Mouse (Mus musculus): Measurements from ENCODE around the gene Creb5. TPM values are rescaled to one million over a fixed set of nuclear protein-coding genes. Genes with fewer than 3 reads are reported as not detected.

Gene Creb5
- polyA plus RNA-seq, 1 experiment from 2014 or later, result 2.8 TPM

DNA sequence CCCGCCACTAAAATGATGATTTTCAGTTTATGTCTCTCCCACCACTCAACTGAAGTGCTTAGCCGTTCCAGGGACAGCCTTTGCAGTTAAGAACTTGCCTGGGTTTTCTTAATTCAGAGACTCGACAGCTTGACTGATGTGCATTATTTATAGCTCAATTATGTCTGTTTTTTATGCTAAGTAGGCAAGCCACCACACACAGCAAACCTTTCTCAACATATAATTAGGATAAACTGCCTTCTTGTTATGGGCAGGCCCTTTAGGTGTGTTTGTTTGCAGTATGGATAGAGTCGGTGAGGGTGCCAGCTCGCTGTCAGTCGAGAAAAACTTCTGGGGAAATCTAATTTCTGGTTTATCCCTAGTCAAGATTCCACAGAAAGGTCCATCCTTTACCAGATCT is 409.4 kb downstream of the Creb5 start:
- no peaks in the 10 kb centered on the region for H3K9me3 ChIP-seq (ENCODE audit: control insufficient read depth)
- 70% methylated on average over 6 of the region's 6 CpGs for WGBS
- no peak for TF ChIP-seq CTCF (IDR thresholded peaks at IDR 0.05; ENCODE audit: low read depth)
- no peak for ATAC-seq
- no peak overlapping the region for H3K9ac ChIP-seq (ENCODE audit: low read depth, low read length)
- no peak overlapping the region for H3K4me3 ChIP-seq (ENCODE audit: low read depth, low read length)
- no peaks in the 10 kb centered on the region for H3K27me3 ChIP-seq (replicated peaks; ENCODE audit: control insufficient read depth, insufficient read depth, low read length)
- H3K4me1 ChIP-seq (replicated peaks; ENCODE audit: control insufficient read depth, insufficient read depth, low read length), result no peaks in the 10 kb centered on the region
- H3K27ac ChIP-seq (ENCODE audit: low read depth, low read length), result no peak overlapping the region
- no peak overlapping the region for H3K4me2 ChIP-seq (replicated peaks; ENCODE audit: low read depth)
- no peaks in the 10 kb centered on the region for H3K36me3 ChIP-seq (ENCODE audit: control insufficient read depth, insufficient read depth)

DNA sequence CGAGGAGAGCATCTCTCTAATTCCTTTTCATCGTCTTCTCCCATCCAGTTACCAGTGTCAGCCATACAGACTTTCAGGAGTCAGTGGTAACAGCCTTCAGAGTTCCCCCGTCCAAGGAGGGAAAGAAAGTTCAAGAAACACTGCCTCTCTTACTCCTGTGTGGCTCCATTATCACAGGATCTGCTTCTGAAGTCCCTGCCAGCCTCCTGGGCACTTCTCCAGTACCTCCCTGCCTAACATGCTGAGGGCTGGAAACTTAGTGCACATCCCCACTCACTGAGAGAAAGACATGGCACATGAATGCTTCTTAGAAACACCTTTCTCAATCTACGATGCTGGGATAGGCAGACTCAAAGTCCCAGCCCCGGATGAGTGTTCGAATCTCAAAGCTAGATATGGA is 409.9 kb downstream of the Creb5 start:
- no peak for ATAC-seq
- no peaks in the 10 kb centered on the region for H3K27me3 ChIP-seq (replicated peaks; ENCODE audit: control insufficient read depth, insufficient read depth, low read length)
- no peak for TF ChIP-seq CTCF (IDR thresholded peaks at IDR 0.05; ENCODE audit: low read depth)

DNA sequence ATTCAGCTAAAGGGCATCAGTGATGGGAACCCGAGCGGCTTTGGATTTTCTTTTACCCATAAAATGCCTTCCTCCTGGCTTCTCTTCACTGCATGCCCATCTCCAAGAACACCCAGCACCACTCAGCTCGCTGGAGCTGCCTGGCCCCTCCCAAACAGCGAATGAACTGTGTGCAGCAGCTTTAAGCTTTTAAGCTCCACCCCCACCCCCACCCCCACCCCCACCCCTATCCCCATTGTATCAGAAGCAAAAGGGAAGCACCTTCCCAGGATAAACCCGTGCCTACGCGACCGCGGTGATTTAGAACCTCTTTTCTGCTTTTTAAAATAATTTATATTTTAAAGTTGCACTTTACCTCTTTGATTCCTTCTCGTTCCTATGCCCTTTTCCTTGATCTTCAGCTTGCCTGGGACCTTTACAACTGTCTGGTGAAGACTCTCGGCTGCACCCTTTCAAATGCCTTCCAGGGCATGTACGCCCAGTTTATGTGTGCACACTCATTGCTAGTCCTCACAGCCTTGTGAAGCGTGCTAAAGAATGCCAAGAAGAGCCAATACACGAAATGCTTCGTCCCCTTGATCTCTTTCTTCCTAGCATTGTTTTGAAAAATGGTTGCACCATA is 411.2 kb downstream of the Creb5 start:
- no peak for TF ChIP-seq CTCF (IDR thresholded peaks at IDR 0.05; ENCODE audit: low read depth)
- 19% methylated on average over 15 of the region's 15 CpGs for WGBS
- Histone ChIP-seq H3K9ac (ENCODE audit: low read depth, low read length) (no peak overlapping the region), H3K9me3 (ENCODE audit: control insufficient read depth) (no peaks in the 10 kb centered on the region), H3K27ac (ENCODE audit: low read depth, low read length) (no peak overlapping the region), H3K27me3 (replicated peaks; ENCODE audit: control insufficient read depth, insufficient read depth, low read length) (no peaks in the 10 kb centered on the region), H3K36me3 (ENCODE audit: control insufficient read depth, insufficient read depth) (no peaks in the 10 kb centered on the region), H3K4me3 (ENCODE audit: low read depth, low read length) (no peak overlapping the region), H3K4me2 (replicated peaks; ENCODE audit: low read depth) (no peak overlapping the region), H3K4me1 (replicated peaks; ENCODE audit: control insufficient read depth, insufficient read depth, low read length) (no peaks in the 10 kb centered on the region)
- ATAC-seq, result no peak

More for the DNA sequence above, 409.9 kb downstream of the Creb5 start:
- Histone ChIP-seq H3K4me1 (replicated peaks; ENCODE audit: control insufficient read depth, insufficient read depth, low read length) (no peaks in the 10 kb centered on the region), H3K27ac (ENCODE audit: low read depth, low read length) (no peak overlapping the region), H3K9me3 (ENCODE audit: control insufficient read depth) (no peaks in the 10 kb centered on the region), H3K4me2 (replicated peaks; ENCODE audit: low read depth) (no peak overlapping the region), H3K36me3 (ENCODE audit: control insufficient read depth, insufficient read depth) (no peaks in the 10 kb centered on the region), H3K9ac (ENCODE audit: low read depth, low read length) (no peak overlapping the region), H3K4me3 (ENCODE audit: low read depth, low read length) (no peak overlapping the region)
- WGBS, result 87% methylated on average over 6 of the region's 6 CpGs

DNA sequence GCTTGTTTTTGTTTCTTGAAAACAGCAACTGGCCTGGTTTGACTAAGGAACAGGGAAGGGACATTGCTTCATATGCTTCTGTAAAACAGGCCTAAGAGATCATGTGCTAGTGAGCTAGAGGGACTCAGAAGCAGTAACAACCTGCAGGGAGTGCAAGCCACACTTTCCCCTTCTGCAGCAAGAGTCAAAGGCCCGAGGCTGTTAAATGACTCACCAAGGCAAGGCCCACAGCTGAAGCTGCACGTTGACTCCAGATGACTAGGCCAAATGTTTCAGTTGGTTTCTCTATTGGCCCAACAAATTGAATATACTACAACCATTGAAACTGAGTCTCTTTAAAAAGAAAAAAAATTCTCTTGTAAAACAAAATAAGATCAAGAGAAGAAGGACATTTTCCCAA is 417.4 kb downstream of the Creb5 start:
- Histone ChIP-seq H3K9me3 (ENCODE audit: control insufficient read depth) (no peaks in the 10 kb centered on the region), H3K27me3 (replicated peaks; ENCODE audit: control insufficient read depth, insufficient read depth, low read length) (no peaks in the 10 kb centered on the region), H3K4me1 (replicated peaks; ENCODE audit: control insufficient read depth, insufficient read depth, low read length) (no peaks in the 10 kb centered on the region), H3K9ac (ENCODE audit: low read depth, low read length) (no peak overlapping the region), H3K4me2 (replicated peaks; ENCODE audit: low read depth) (no peak overlapping the region), H3K27ac (ENCODE audit: low read depth, low read length) (no peak overlapping the region), H3K36me3 (ENCODE audit: control insufficient read depth, insufficient read depth) (no peaks in the 10 kb centered on the region), H3K4me3 (ENCODE audit: low read depth, low read length) (no peak overlapping the region)
- no peak for ATAC-seq
- 20% methylated on average over 2 of the region's 2 CpGs for WGBS
- no peak for TF ChIP-seq CTCF (IDR thresholded peaks at IDR 0.05; ENCODE audit: low read depth)

DNA sequence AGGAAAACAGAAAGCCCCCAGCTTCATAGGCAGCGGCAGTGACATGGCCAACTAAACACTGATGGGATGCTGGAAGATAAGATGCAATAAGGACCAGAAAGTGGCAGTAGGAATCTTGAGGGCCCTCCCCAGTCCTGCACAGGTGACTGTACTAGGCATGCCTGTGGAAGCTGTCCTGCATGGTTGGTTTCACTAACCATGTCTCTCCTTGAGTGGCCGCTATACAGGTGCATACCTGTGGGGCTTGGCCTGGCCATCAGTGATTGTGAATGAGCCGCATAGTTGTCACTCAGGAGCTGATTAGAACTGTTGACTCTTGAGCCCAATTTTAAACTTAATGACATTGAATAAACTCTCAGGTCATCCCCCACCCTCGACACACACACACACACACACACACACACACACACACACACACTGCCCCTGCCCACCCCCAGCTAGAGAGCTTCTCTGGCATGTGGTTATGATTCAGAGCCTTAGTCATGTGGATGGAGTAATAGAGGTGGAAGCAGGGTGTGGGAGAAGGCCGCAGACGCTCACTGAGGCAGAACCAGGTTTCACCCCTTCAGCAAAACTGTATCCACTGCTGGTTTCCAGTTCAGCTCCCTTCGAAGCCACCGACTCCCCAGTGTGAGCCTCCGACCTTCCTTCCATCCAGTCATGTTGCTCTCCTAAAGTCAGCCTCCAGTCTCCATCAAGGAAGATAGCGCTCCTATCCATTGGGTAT is 419.7 kb downstream of the Creb5 start:
- Histone ChIP-seq H3K4me3 (ENCODE audit: low read depth, low read length) (no peak overlapping the region), H3K27ac (ENCODE audit: low read depth, low read length) (no peak overlapping the region), H3K9ac (ENCODE audit: low read depth, low read length) (no peak overlapping the region), H3K36me3 (ENCODE audit: control insufficient read depth, insufficient read depth) (no peaks in the 10 kb centered on the region), H3K4me1 (replicated peaks; ENCODE audit: control insufficient read depth, insufficient read depth, low read length) (no peaks in the 10 kb centered on the region), H3K4me2 (replicated peaks; ENCODE audit: low read depth) (no peak overlapping the region), H3K9me3 (ENCODE audit: control insufficient read depth) (no peaks in the 10 kb centered on the region), H3K27me3 (replicated peaks; ENCODE audit: control insufficient read depth, insufficient read depth, low read length) (no peaks in the 10 kb centered on the region)
- ATAC-seq, result no peak
- WGBS, result 72% methylated on average over 10 of the region's 10 CpGs
- TF ChIP-seq CTCF (IDR thresholded peaks at IDR 0.05; ENCODE audit: low read depth), result no peak

DNA sequence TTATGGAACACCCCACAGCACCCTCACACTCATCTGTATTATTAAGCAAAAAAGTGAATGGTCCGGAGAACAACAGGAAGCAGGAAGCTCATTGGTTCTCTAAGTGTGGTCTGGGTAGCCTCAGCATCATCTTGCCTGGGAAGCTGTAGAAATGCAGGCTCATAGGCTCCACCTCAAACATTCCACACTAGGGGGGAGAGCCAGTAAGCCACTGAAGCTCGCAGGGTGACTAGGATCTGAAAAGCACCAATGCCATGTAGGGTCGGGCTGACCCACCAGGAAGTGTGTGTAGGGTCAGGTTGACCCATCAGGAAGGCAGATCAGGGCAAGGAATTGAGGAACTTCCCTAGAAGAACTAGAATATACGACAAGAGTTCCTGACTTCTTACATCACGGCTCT is 420.7 kb downstream of the Creb5 start:
- Histone ChIP-seq H3K4me3 (ENCODE audit: low read depth, low read length) (no peak overlapping the region), H3K27ac (ENCODE audit: low read depth, low read length) (no peak overlapping the region), H3K4me2 (replicated peaks; ENCODE audit: low read depth) (no peak overlapping the region), H3K36me3 (ENCODE audit: control insufficient read depth, insufficient read depth) (no peaks in the 10 kb centered on the region), H3K27me3 (replicated peaks; ENCODE audit: control insufficient read depth, insufficient read depth, low read length) (no peaks in the 10 kb centered on the region), H3K9me3 (ENCODE audit: control insufficient read depth) (no peaks in the 10 kb centered on the region), H3K9ac (ENCODE audit: low read depth, low read length) (no peak overlapping the region), H3K4me1 (replicated peaks; ENCODE audit: control insufficient read depth, insufficient read depth, low read length) (no peaks in the 10 kb centered on the region)
- 55% methylated on average over 5 of the region's 5 CpGs for WGBS
- ATAC-seq, result no peak
- TF ChIP-seq CTCF (IDR thresholded peaks at IDR 0.05; ENCODE audit: low read depth), result no peak

Measured in intestine, postnatal 0 days (tissue).